Mouse (Mus musculus): ENCODE measurements around the gene Mef2c.

Gene Mef2c

DNA sequence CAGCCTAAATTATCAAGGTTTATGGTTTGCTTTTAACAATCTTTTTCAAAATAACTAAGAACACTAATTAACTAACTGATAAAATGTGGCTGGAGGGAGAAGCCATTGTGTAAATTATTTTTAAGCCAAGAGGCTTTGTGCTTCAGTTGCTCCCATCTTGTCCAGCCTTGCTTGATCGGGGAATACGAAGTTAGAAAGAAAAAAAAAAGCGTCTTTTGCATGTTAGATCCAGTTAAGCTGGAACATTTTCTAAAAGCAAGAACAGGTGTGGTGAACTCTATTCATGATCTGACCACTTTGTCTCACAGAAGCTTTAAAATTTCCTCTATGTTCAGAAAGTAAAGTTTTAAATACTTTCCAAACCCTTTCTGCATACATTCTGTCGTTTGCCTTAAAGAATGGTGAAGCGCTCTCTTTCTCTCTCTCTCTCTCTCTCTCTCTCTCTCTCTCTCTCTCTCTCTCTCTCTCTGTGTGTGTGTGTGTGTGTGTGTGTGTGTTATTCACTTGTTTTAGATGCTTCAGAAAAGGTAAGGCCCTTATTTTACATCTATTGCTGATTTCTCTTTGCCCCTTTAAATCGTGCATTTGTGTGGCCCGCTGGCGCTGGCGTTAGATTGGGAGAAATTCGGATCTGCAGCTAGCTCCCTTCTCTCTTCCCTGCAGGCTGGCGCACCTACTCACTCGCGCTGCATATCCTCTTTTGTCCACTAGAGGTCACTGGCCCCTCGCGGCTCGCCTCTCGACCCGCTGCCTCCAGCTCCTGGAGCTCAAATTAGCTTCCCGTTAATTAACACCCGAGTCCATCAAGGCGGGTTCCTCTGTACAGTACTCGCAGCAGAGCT is 210.9 kb downstream of the Mef2c start:
- peak; percentile 76 for DNase-seq

DNA sequence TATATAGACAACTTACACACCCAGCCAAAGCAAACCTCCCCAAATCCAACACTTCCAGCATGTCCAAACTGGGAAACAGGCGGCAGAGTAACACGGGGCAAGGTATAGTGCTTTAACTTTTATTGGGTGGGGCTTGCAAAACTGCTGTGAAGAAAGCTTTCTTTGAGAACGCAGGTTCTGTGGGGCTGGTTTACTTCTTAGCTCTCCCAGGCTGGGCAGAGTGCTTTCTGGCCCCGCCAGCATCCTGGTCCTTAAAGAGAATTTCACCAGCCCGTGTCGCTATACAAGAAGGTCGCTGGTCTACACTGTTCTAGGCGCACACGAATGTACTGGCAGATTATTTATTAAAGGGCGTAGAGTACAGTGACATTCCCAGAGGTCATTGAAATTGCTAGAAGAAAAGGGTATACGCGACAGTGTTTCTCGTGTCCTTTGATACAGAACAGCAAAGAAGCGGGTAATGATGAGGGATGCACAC is 211.5 kb downstream of the Mef2c start:
- DNase-seq: no peak

DNA sequence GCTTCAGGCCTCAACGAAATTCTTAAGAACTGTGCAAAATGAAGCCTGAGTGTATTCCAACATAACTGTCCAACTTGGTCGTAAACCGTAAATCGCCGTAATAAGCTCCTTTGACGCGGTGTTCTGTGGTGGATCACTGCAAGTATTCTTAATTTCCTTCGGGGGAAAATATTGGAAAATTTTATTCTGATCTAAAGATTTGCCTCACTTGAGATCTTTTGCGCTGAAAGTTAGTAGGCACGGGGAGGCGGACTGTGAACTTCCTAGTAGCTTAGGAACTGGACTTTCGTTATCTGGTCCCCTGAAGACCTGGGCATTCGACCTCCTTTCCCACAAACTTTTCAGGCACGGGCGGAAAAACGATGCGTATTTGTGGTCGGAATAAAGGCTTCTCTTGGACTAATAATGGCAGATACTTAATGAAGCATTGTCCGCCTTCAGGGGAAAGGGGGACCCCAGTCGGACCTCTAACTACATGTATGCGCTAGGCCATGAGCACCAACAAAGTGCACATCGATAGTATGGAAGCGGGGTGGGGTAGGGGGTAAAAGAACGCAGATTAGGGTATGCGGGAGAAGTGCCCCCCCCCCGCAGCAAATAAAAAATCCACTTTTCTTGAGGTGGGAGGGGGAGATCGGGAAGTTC is 212.3 kb downstream of the Mef2c start:
- no peak for DNase-seq
